Mouse (Mus musculus): ENCODE results near the gene Sh2b2. TPM values are rescaled to one million over a fixed set of nuclear protein-coding genes. Genes with fewer than 3 reads are reported as not detected.

The Sh2b2 gene
- polyA plus RNA-seq, 1 experiment: 8.7 TPM

DNA sequence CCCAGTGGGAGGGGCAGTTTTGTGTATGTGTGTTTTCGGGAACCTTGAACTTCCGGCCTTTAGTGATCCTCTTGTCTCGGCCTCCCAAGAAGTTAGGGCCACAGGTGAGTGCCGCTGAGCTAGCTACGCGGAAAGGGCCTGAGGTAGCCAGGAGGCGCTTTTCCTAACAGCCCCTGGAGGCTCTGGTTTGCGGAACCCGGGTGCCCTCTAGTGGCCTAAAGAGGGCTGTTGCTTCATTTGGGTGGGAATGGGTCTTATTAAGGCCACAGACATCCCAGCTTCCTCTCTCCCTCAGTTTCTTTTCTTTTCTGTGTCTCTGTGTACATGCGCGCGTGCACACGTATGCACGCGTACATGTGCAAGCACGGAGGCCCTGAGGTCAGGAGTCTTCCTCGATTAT lies 6.5 kb upstream of the Sh2b2 start:
- no peaks in the 10 kb centered on the region; the same call in 1 of the 2 replicates for H3K36me3 ChIP-seq (ENCODE audit: control insufficient read depth, insufficient read depth, low read length)
- no peaks in the 10 kb centered on the region for H3K27me3 ChIP-seq (replicated peaks; ENCODE audit: control insufficient read depth, insufficient read depth, low read length)
- DNase-seq: peak; percentile 80
- TF ChIP-seq POLR2A (IDR thresholded peaks at IDR 0.05; ENCODE audit: low read depth, low read length) (no peak), CTCF (conservative IDR thresholded peaks at IDR 0.05; ENCODE audit: insufficient read depth, insufficient read length, low read depth, low read length) (peak; percentile 89)
- no peak overlapping the region for H3K27ac ChIP-seq (ENCODE audit: insufficient read depth, low read depth, low read length)
- H3K4me3 ChIP-seq (ENCODE audit: insufficient read depth, low read depth, low read length): no peak overlapping the region
- H3K4me1 ChIP-seq (ENCODE audit: control insufficient read depth, insufficient read depth, low read length): no peaks in the 10 kb centered on the region
- 21% methylated on average over 17 of the region's 17 CpGs for WGBS

DNA sequence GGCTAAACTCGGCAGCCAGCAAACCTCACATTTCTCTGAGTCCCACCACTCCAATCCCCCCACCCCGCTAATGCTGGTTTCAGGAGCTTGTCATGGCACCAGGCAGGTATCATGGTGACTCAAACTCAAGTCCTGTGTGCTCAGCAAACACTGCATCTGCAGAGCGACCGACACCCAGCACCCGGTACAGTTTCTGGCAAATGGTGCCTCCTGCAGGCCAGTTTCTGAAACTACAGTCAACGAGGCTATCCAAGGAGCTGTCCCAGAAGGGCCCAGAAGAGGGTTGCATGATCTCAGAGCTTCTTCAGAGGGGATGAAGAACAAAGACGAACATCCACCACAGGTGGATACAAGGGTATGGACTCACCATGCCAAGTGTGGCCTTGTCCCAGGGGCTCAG lies 4.6 kb upstream of the Sh2b2 start:
- TF ChIP-seq CTCF (conservative IDR thresholded peaks at IDR 0.05; ENCODE audit: insufficient read depth, insufficient read length, low read depth, low read length) (peak; percentile 64), POLR2A (IDR thresholded peaks at IDR 0.05; ENCODE audit: low read depth, low read length) (no peak)
- no peak overlapping the region for H3K27ac ChIP-seq (ENCODE audit: insufficient read depth, low read depth, low read length)
- no peak overlapping the region for H3K4me3 ChIP-seq (ENCODE audit: insufficient read depth, low read depth, low read length)
- H3K27me3 ChIP-seq (replicated peaks; ENCODE audit: control insufficient read depth, insufficient read depth, low read length): no peaks in the 10 kb centered on the region
- no peaks in the 10 kb centered on the region; the same call in 1 of the 2 replicates for H3K36me3 ChIP-seq (ENCODE audit: control insufficient read depth, insufficient read depth, low read length)
- DNase-seq: peak; percentile 33
- 61% methylated on average over 7 of the region's 7 CpGs for WGBS
- no peaks in the 10 kb centered on the region for H3K4me1 ChIP-seq (ENCODE audit: control insufficient read depth, insufficient read depth, low read length)

DNA sequence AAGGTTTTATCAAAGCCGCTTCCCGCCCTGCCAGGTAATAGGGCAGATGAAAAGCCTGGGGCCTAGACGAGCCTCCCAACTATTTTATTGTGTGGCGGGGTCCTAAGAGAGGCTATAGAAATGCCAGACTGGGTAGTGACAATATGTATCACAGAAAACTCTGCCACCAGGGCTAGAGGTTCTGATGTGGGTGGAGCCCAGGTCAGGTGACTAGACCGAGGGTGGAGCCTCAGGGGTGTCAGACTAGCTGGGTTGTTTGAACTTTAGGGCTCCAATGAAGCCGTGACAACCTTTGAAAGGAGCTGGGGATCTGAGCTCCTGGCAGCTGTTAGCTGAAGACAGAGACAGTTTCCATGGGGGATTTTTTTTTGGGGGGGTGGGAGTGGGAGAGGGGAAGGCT lies 2.1 kb upstream of the Sh2b2 start:
- no peaks in the 10 kb centered on the region for H3K36me3 ChIP-seq (ENCODE audit: control insufficient read depth, insufficient read depth, low read length)
- no peaks in the 10 kb centered on the region for H3K27me3 ChIP-seq (replicated peaks; ENCODE audit: control insufficient read depth, insufficient read depth, low read length)
- H3K4me3 ChIP-seq (ENCODE audit: insufficient read depth, low read depth, low read length): no peak overlapping the region
- no peak for DNase-seq
- no peak for TF ChIP-seq CTCF (conservative IDR thresholded peaks at IDR 0.05; ENCODE audit: insufficient read depth, insufficient read length, low read depth, low read length)
- no peak for TF ChIP-seq POLR2A (IDR thresholded peaks at IDR 0.05; ENCODE audit: low read depth, low read length)
- H3K27ac ChIP-seq (ENCODE audit: insufficient read depth, low read depth, low read length): no peak overlapping the region
- H3K4me1 ChIP-seq (ENCODE audit: control insufficient read depth, insufficient read depth, low read length): no peaks in the 10 kb centered on the region
- WGBS: 76% methylated on average over 6 of the region's 6 CpGs

DNA sequence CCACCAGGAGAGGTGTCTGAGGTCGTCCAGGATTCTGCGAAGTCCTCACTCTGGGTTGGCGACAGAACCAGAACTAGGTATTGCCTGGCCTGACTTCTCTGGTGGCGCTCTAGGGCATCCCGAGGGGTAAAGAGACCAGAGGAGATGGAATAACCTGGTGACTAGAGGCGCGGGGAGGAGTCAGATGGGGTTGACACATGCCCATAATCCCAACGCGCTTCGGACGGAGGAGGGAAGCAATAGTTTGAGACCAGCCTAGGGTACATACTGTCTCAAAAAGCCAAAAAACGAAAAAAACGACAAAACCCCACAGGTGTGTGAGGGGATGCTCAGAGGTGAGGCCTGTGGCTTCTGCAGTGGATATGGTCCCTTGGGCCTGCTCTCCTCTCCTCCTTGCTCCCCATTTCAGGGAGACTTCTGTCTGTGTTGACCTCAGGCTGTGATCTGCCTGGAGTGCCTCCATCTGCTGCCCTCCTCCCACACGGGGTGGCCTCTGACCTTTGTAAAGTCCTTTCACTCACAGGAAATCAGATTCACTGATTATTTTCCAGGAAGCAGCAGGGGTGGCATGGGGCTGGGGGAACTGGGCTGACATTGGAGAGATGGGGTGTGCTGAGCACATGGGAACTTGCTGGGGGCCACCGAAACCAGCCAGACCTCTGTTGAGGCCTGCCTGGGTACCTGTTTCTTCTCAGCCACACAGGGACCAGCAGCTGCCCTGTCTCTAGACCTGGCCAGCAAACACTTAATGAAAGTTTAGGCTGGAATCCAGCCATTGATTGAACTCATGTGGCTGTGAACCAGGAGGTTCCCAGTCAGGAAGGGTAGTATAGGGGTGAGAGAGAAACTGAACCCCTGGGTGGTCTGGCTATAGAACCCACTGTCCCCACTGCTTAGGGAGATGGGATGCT lies 560 bp downstream of the Sh2b2 start:
- peak overlapping the region; percentile 6; the same call in 1 of the 2 replicates for H3K4me3 ChIP-seq (ENCODE audit: insufficient read depth, low read depth, low read length)
- H3K36me3 ChIP-seq (ENCODE audit: control insufficient read depth, insufficient read depth, low read length): no peaks in the 10 kb centered on the region
- no peaks in the 10 kb centered on the region for H3K4me1 ChIP-seq (ENCODE audit: control insufficient read depth, insufficient read depth, low read length)
- WGBS: 32% methylated on average over 15 of the region's 15 CpGs
- no peak for DNase-seq
- no peaks in the 10 kb centered on the region for H3K27me3 ChIP-seq (replicated peaks; ENCODE audit: control insufficient read depth, insufficient read depth, low read length)
- no peak for TF ChIP-seq POLR2A (IDR thresholded peaks at IDR 0.05; ENCODE audit: low read depth, low read length)
- no peak for TF ChIP-seq CTCF (conservative IDR thresholded peaks at IDR 0.05; ENCODE audit: insufficient read depth, insufficient read length, low read depth, low read length)
- H3K27ac ChIP-seq (ENCODE audit: insufficient read depth, low read depth, low read length): 0 out of 2 replicates have a peak overlapping the region, but pooled peaks have one; percentile 35

DNA sequence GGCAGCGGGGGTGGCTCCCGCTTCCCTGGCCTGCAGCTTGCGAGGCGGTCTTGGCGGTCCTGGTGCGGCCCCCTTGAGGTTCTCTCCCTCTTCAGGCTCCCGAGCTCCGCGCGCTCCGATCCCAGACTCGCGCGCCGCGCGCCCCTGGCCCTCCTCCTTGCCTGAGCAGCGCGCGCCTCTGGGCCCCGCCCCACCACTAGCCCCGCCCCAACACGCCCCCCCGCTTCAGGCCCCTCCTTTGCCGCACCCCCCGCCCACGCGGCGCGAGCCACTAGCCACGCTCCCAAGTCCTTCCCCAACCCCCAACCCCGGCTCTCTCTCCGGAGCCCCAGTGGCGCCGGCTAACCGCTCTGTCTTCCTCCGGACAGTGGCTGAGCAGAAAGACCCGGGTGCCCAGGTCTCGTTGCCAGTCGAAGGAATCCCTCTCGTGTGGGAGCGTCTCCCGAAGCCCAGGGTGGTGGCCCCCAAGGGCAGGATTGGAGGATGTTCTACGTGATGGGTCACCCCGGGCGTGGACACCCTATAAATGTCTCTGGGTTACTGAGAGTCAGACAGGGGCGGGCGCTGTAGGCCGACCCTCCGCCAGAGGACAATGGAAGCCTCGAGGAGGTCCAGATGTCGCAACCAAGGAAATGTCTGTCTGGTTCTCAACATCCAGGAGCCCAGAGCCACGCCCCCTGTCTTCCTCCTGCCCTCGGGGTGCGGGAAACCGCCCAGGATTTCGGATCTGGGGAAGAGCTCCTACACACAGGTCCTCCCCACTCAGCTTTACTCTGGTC lies 1.4 kb downstream of the Sh2b2 start:
- 0 out of 2 replicates have a peak, but pooled peaks have one; percentile 0 for TF ChIP-seq CTCF (conservative IDR thresholded peaks at IDR 0.05; ENCODE audit: insufficient read depth, insufficient read length, low read depth, low read length)
- TF ChIP-seq POLR2A (IDR thresholded peaks at IDR 0.05; ENCODE audit: low read depth, low read length): no peak
- Histone ChIP-seq H3K27me3 (replicated peaks; ENCODE audit: control insufficient read depth, insufficient read depth, low read length) (no peaks in the 10 kb centered on the region), H3K4me3 (ENCODE audit: insufficient read depth, low read depth, low read length) (peak overlapping the region; percentile 72), H3K27ac (ENCODE audit: insufficient read depth, low read depth, low read length) (peak overlapping the region; percentile 65; the same call in 1 of the 2 replicates), H3K36me3 (ENCODE audit: control insufficient read depth, insufficient read depth, low read length) (no peaks in the 10 kb centered on the region), H3K4me1 (ENCODE audit: control insufficient read depth, insufficient read depth, low read length) (no peaks in the 10 kb centered on the region)
- 2% methylated on average over 50 of the region's 57 CpGs for WGBS
- peak; percentile 81 for DNase-seq

DNA sequence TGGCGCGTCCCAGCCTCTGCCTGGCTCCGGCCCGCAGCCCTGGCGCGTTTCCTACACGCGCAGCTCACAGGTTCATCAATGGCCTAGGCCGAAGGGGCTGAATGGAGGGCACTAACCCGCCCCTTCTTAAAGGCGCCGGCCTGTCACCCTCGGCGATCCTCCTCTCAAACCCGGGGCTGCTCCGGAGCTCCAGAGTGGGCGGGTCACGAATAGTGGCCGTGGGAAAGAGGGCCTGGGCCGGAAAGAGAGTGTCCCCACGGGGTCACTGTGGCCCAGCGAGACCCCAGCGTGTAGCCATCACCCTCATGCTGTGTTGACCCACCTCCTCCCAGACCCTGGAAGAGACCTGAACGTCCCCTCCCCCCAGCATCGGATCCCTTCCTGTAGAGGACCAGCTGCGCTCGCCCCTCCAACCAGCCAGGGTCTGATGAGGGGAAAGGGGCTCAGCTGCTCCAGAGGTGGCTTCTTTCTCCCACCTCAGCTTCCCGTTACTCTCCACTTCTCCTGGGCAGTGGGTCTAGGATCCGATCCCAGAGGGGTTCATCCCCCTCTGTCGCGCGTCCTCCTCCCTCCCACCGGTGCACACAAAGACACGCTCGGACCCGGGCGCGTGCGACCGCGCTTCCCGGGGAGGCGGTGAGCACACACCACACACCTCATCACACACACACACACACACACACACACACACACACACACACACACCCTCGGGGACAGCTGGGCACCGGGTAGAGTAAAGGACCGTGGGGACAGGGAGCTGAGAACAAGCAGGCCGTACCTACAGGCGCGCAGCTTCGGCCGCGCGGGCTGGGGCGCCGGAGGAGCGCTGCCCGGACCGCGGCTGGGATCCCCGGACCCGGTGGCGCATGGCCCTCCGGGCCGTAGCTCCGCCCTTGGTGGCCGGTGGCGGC lies 2.2 kb downstream of the Sh2b2 start:
- no peaks in the 10 kb centered on the region for H3K4me1 ChIP-seq (ENCODE audit: control insufficient read depth, insufficient read depth, low read length)
- under 1% methylated on average over 65 of the region's 67 CpGs for WGBS
- H3K36me3 ChIP-seq (ENCODE audit: control insufficient read depth, insufficient read depth, low read length): no peaks in the 10 kb centered on the region
- H3K4me3 ChIP-seq (ENCODE audit: insufficient read depth, low read depth, low read length): peak overlapping the region; percentile 72
- no peak for DNase-seq
- H3K27me3 ChIP-seq (replicated peaks; ENCODE audit: control insufficient read depth, insufficient read depth, low read length): no peaks in the 10 kb centered on the region
- no peak overlapping the region for H3K27ac ChIP-seq (ENCODE audit: insufficient read depth, low read depth, low read length)
- TF ChIP-seq CTCF (conservative IDR thresholded peaks at IDR 0.05; ENCODE audit: insufficient read depth, insufficient read length, low read depth, low read length): no peak
- no peak for TF ChIP-seq POLR2A (IDR thresholded peaks at IDR 0.05; ENCODE audit: low read depth, low read length)

Data from kidney, adult 2 months (tissue).